Mouse (Mus musculus): ENCODE data around the gene Ccdc177.
"Not testable (repeated sequence)": the region's sequence is repeated elsewhere in the genome, so short reads cannot be mapped to it uniquely, and the experiment has no call there.

Ccdc177 gene

DNA sequence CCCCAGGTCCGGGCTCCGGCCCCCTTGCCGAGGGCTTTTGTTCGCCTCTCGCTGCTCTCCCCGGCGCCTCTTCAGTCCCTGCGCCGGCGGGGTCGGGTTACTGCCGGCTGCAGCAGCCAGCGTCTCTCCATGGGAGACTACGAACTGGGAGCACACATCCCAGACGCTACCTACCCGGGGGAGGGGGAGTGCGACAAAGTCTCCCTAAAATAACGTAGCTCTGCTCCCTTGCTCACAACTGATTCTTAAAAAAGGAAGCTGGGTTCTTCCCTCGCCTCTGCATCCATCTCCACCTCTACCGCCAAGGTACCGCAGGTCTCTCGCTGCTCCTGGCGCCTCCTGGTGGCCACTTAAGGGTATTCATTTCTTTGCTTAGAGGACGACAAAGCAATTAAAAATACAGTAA is at the start of gene Ccdc177:
Gene Ccdc177, minus strand, starts transcription at position 292 of the 406 bp plus-strand sequence.
- DNase-seq (ENCODE audit: low read depth, low spot score): peak; percentile 90

DNA sequence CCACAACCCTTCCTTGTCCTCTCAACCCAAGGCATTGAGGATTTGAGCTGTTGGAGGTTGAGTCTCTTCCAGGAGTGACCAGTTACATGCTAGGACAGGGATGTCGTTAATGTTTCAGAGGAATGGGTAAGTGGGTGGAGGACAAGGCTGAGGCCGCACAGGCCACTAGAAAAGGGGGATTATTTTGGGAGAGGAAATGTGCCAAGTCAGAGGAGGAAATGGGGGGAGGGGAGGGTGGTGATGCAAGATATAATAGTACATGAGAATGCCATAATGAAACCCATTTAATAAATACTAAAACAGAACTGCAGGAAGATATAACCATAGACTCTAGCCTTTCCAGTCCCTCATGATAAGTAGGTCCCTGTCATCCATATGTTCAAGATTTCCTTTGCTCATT is 49.5 kb upstream of the Ccdc177 start:
- DNase-seq (ENCODE audit: low read depth, low spot score): no peak

DNA sequence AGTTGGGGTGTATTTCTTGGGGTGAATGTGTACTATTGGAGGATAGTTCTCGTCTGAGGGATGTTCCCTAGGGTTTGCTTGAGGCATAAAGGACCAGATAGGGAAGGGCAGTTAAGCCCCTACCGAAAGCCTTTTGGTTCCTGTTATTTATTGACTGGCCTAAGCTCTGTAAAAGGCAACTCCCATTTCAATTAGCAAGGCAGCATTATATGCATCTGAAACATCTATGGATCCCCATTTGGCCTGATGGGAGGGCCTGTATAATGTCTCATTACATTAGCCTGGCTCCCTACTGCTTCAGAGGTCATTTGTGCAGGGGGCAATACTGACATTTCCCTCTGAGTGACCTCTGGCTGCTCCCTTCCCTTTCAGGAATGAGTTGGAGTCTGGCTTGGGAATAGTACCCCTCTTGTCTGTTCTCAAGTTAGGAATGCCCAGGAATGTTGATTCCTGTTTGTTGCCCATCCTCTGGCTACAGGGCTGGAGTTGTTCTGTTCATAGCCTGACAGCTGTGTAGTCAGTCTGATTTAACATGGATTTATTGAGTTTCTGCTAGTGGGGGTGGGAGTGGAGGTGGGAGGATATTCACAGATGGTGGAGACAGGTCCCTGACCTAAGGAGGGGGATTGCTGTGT is 47.1 kb upstream of the Ccdc177 start:
- DNase-seq (ENCODE audit: low read depth, low spot score): peak; percentile 72

DNA sequence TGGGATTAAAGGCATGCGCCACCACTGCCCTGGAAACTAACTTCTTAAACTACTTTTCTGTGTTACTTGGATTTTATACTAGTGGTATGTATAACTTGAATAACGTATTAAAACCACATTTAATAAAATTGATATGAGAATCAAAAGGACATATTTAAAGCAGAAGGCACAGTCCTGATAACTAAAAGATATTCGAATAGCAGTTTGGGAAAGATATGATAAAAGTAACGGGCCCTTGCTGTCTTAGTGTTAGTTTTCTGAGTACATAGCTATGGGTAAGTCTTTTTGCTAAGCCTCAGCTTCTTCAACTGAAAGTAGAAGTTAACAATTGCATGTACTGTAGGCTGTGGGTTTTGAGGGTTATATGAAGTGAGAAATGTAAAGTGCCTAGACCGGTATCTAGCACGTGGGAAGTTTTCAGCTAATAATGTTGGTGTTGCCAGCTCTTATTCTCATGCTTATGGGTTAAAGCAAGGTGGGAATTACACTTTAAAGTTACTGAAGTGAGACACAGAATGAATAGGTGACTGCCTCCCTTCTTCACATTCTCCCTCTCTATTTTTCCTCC is 44.5 kb upstream of the Ccdc177 start:
- DNase-seq (ENCODE audit: low read depth, low spot score): no peak

DNA sequence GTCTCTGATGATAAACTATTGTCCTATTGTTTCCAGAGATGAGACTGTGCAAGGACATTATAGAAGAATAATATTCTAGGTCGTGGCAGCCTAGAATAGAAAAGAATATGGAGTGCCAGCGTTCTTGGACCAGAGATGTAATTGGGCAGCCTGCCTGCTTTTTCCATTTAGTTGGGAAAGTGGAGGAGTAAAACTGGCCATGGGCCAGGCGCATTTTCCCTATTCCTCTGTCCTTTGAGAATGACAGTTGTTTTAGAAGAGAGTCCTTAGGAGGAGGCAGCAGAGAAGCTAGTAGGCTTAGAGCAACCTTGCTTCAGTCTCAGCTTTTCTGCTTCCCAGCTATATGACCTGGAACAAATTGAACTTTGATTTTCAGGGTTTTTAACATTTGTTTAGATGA is 43.4 kb upstream of the Ccdc177 start:
- no peak for DNase-seq (ENCODE audit: low read depth, low spot score)

DNA sequence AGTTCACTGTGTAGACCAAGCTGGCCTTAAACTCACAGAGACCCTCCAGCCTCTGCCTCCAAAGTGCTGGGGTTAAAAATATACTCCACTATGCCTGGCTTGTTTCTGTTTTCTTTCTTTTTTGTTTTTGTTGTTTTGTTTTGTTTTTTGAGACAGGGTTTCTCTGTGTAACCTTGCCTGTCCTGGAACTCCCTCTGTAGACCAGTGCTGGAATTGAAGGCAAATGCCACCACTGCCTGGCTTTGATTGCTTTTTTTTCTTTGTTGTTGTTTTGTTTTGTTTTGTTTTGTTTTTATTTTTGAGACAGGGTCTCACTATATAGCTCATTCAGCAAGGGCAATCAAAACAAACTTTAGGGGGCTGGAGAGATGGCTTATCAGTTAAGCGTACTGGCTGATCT is 41.0 kb upstream of the Ccdc177 start:
- DNase-seq (ENCODE audit: low read depth, low spot score): no peak

DNA sequence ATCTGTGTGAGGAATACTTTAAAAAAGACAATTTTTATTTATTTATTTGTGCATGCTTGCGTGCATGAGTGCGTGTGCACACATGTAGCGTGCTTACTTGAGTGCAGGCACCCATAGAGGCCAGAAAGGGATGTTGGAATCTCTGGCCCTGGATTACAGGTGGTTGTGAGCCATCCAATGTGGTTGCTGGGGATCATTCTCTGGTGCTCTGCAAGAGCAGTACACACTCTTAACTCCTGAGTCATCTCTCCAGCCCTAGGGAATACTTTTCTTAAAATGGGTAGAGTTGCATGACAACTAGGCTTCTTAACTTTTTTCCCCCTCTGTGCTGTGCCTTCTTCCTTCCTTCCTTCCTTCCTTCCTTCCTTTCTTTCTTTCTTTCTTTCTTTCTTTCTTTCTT is 39.7 kb upstream of the Ccdc177 start:
- no peak for DNase-seq (ENCODE audit: low read depth, low spot score)

DNA sequence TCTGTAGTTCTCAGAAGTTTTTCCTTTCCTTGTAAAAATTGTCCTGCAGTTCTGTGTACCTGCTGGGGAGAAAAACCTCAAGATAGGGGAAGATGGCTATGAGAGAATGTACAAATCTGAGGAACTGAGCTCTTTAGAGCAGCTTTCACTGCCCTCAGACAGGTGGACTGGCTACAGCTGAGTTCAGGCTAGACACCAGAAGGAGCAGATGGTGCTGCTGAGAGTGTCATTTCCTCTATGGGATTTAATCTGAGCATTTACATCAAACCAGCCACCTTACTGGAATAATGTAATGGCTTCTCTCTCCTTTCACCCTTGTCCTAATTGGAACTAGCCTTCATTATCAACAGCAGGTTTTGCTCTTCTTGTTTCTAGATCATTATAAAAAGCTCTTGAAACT is 37.8 kb upstream of the Ccdc177 start:
- DNase-seq (ENCODE audit: low read depth, low spot score): no peak

DNA sequence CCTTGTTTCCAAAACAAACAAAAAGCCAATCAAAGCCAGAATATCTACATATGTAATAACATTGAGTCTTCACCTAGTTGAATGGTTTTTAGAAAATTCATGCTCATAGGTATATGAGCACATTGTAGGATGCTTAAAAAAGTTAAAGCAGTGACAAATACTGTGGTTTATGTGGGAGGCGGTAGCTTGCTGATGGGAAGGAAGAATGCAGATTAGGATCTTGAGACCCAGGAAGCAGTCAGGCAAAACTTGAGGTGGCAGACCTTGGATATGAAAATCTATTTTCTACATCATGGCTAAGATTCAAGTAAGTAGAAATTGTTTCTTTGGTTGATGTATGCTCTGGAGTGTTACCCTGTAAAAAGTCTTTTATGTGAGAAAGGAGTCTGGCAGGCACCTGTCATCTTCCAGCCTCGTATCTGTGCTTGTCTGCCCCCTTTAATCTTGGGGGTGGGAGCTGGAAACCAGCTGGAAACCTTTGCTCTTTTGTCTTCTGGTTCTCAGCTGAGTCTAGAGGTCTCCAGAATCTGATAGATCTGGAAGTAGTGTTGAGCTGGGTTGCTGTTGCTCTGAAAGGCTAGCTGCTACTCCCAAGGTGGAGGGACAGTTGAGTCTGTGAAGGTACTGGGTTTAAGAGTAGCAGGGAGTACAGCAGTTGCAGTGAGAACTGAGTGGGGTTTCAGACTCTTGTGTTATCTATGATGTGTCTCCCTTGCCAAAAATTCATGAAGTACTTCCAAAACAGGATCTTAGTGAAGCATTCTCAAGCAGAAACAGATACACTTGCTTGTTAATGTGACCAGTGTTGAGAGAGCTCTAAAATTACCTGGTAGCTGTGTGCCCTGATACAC is 34.7 kb upstream of the Ccdc177 start:
- DNase-seq (ENCODE audit: low read depth, low spot score): no peak

DNA sequence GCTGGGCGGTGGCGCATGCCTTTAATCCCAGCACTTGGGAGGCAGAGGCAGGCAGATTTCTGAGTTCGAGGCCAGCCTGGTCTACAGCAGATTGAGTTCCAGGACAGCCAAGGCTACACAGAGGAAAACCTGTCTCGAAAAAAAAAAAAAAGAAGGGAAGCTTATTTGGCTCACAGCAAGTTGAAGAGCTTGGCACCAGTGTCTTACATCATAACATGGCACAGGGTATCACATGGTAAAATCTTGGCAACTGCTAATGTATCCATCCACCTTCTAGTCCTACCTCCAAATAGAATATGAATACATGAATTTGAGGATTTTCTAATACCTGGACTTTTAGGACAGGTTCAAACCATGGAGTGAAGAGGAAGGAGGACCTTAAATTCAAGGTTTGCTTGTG is 34.0 kb upstream of the Ccdc177 start:
- no peak for DNase-seq (ENCODE audit: low read depth, low spot score)

DNA sequence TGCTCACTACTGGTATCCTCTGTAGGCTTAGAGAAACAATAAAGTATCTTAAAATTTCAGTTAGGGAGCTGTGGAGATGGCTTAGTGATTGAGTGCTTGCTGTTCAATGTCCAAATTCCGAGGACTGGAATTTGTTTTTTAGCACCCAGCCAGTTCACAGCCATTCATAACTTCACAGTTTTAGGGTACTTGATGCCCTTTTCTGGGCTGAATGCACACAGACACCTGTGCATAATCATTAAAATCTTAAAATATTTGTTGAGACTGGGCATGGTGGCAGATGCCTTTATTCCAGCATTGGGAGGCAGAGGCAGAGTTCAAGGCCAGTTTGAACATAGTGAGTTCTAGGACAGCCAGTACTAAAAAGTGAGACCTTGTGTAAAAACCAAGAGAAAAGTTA is 33.0 kb upstream of the Ccdc177 start:
- no peak for DNase-seq (ENCODE audit: low read depth, low spot score)

DNA sequence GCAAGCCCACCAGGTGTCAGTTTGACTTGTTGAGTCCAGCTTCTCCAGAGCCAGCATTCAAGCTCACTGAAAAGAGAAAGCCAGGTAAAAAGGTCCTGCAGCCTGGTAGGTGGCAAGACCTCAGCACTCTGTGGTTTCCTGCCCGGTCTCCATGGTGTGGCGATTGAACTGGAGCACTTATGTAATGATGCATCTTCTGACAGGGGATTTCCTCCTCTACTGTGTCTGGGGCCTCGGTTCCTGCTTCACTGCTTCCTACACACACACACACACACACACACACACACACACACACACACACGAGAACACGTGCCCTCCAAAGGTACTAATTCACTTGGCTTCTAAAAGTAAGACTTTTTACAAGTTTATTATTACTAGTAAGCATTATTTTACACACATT is 32.4 kb upstream of the Ccdc177 start:
- DNase-seq (ENCODE audit: low read depth, low spot score): no peak

DNA sequence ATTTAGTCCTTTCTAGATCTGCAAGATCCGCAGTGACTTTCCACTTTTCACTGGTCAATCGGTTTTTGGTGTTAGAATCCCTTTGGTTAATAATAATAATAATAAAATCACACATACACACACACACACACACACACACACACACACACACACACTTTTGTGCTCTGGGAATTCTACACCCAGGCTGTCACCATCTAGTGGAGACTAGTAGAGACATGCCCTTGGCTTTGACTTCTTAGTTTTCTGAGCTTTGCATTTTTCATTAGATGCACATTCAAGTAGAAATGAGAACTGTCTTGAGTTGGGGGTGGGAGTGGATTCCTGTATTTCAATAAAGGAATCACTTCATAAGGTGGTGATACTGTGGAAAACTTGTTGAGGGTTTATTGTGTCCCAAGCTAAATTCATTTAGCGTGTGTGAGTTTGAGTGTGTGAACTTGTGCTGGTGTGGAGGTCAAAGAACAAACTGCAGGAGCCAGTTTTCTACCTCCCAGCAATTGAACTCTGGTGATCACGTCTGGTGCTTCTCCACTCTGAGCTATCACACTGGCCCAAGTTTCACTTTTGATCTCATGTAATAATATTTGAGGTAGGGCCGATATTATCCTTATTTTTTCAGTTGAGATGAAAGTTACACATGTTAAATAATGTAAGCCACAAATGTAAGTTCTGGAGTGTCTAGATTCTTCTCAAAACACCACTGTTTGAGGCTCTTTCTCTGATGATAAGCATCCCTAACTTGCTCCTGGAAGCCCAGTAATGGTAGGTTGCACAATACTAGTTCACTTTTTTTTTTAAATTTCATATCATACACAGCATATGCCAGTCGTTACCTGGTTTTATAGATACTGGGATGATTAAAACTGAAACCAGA is 31.3 kb upstream of the Ccdc177 start:
- DNase-seq (ENCODE audit: low read depth, low spot score): no peak

DNA sequence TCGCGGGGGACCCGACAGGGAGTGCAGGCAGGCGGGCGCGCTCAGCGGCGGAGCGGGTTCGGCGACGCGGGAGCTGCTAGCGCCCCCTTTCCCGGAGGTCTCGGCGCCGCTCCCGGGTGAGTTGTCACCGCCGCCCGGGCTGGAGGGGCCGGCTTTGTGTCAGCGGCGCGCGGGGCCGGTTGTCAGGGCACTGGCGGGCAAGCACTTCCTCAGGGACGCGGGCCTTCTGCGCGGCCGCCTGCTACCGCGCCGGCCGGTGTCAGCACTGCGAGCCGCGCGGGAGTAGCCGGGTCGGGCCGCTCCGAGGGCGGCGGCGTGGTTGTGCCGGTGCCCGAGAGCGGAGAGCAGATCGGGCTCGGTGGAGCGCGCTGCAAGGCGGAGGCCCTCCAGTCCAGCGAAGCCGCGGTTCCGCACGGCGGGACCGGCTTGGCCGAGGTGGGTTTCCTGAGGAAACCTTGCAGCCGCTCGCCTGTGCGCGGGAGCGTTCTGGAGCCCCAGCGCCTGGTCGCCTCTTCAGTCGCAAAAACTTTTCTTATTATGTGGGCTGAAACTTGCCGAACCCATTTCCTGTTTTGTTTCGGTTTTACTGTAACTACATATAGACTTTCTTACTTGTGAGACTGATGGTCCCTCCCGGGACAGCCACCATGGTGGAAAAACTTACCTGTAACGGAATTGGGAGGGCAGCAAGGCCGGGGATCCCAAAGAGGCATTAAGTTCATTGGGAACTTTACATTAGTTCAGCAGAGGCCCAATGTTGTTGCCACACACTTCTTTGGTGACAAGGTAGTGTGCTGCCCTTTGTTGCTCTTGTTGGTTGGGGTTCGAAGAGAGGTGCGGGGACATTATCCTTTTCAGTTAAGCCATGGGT is 30.4 kb upstream of the Ccdc177 start:
- DNase-seq (ENCODE audit: low read depth, low spot score): no peak

DNA sequence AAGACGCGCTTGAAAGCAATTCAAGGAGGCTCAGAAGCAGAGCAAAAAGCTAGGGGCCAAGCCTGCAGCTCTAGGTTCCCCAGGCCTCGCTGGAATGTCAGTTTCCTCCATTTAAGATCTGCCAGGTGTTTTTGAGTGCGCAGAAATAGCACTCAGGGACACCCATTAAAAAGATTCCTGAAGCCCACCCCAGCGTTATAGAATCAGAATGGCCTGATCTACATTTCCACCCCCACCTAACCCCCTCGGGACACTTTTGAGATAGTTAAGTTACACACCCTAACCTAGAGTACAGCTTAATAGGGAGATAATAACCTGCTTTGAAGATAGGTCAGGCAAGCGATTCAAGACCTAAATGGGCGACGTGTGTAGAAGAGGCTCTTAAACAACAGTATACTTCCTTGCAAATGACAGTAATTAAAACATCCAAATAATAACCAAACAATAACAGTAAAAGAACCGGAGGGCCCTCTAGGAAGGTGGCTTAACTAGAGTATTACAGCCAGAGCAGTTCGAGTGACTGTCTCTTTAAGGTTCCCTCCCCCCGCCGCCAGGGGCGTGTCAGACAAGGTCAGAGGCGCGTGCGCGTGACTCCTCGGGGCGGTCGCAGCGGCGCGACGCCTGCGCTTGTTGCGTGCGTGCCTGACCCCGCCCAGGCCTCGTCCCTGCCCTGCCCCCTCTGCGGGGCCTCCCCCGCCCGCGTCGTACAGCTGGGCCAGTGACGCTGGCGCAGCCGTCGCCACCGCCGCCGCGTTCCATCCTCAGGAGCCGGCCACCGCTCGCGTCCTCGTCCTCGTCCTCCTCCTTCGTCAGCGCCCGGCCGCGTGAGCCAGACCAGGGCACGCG is 29.6 kb upstream of the Ccdc177 start, which contains the start of gene Susd6:
Gene Susd6, plus strand, starts transcription at position 662 of the 846 bp plus-strand sequence.
- DNase-seq (ENCODE audit: low read depth, low spot score): peak; percentile 99

DNA sequence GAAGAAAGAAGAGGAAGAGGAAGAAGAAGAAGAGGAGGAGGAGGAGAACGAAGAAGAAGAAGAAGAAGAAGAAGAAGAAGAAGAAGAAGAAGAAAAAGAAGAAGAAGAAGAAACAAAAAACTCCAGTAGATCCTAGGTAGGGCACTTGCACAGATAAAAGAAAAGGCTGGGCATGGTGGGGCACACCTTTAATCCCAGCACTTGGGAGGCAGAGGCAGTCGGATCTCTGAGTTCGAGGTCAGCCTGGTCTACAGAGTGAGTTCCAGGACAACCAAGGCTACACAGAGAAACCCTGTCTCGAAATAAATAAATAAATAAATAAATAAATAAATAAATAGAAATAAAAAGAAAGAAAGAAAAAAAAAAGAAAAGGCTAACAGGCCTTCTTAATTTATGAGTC is 28.8 kb upstream of the Ccdc177 start:
- not testable (repeated sequence) for DNase-seq (ENCODE audit: low read depth, low spot score)

DNA sequence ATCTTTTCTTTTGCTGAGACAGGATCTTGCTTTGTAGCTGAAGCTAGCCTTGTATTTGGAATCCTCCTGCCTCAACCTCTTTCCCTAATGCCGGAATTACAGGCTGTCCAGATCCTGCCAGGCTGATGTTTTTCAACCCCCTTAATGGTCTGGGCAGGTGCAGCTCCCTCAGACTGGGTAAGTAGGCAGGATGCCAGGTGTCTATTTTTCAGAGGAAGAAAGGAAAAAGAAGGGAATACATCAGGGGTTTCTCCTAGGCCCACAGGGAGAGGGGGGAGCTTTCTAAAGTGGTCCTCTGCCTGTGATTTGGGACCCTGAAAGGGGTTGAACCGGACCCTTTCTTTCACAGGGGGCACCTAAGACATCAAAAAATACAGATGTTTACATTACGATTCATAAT is 27.7 kb upstream of the Ccdc177 start:
- no peak for DNase-seq (ENCODE audit: low read depth, low spot score)

DNA sequence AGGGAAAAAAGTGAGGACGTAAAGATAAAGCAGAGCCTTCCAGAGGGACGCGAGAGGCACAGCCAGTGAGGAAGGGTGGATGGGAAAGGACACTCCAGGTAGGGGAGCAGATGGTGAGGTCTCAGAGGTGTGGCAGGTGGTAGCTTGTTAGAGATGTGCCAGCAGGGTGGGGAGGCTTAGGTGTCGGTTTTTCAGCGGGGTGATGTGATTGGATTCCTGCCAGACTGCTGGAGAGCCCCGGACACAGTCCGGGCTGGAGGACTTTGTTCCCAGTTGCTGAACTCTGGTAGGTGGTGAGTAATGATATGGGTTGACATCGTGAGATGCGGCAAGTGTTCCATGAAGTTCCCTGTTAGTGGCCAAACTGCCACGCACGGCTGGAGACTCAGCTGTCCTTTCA is 27.1 kb upstream of the Ccdc177 start:
- DNase-seq (ENCODE audit: low read depth, low spot score): no peak

DNA sequence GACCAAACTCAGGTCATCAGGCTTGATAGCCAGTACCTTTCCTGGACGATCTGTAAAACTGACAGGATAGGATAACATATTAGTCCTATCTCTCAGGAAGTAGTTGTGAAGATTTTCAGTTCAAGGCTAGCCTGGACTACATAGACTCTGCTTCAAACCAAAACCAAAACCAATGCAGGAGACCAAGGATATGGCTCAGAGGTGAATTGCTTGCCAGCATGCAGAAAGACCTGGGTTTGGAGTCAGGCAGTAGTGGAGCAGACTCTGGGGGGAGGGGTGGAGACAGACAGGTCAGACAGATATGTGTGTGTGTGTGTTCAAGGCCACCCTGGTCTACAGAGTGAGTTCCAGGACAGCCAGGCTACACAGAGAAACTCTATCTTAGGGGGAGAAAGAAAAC is 26.1 kb upstream of the Ccdc177 start:
- no peak for DNase-seq (ENCODE audit: low read depth, low spot score)

DNA sequence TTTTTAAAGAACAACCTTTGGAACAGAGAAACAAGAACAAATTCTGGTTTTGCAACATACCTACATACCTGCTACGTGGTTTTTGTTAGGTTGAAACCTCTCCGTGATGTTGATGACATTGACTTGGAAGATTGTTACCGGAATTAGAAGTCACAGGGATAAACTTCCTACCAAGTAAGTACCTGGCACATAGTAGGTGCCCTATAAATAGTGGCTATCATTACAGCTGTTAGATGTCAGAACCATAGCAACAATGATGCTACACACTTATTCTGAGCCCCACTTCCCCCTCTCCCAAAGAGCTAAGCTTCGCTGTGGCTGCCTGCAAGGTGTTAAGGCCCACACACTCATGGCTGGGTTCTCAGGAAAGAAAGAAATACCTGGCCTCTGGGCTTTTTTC is 25.1 kb upstream of the Ccdc177 start:
- DNase-seq (ENCODE audit: low read depth, low spot score): no peak
